Mouse (Mus musculus) MEL-GATA-1-ER (cell line): ENCODE results near the gene Snx25.
"Not testable (repeated sequence)": the region's sequence is repeated elsewhere in the genome, so short reads cannot be mapped to it uniquely, and the experiment has no call there.

ENCODE experiments used
- DNase-seq: peaks from one replicate; pipeline ENCODE4 v3.0.0-alpha.2; 2012; ENCODE audit warnings: low read depth; ENCODE audit errors: extremely low read depth

The Snx25 gene

GRCm38 (mm10) chr8:46137843-46138596, 13.9 kb downstream of the Snx25 start:
- no peak for DNase-seq

GRCm38 (mm10) chr8:46137336-46137735, 14.6 kb downstream of the Snx25 start:
- no peak for DNase-seq

DNA sequence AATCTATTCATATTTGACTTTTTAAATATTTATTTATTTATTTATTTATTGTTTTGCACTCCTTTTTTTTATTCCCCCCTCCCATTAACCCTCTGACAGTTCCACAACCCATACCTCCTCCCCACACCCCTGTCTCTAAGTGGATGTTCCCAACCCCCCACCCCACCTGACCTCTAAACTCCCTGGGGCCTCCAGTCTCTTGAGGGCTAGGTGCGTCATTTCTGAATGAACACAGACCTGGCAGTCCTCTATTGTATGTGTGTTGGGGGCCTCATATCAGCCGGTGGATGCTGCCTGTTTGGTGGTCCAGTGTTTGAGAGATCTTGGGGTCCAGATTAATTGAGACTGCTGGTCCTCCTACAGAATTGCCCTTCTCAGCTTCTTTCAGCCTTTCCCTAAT, 16.4 kb downstream of the Snx25 start:
- DNase-seq = not testable (repeated sequence)

DNA sequence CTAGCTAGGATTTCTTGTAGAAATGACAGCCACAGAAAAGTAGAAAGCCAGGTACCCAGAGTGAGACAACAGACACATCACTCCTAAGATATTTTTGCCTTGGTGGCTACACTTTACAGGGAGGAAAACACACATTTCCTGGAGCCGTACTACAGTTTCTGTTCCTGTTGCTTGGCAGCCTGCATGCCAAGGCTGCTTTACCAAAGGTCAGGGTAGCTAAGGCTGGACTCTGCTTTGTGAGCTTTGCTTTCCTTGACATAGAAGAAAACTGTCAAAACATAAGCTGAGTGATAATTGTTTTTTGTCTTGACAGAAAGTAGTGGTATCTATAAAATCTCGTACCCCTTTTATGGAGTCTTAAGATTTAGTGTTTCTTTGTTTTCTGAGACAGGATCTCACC, 21.5 kb downstream of the Snx25 start:
- DNase-seq = no peak

GRCm38 (mm10) chr8:46122498-46122897, 29.5 kb downstream of the Snx25 start:
- DNase-seq = no peak

DNA sequence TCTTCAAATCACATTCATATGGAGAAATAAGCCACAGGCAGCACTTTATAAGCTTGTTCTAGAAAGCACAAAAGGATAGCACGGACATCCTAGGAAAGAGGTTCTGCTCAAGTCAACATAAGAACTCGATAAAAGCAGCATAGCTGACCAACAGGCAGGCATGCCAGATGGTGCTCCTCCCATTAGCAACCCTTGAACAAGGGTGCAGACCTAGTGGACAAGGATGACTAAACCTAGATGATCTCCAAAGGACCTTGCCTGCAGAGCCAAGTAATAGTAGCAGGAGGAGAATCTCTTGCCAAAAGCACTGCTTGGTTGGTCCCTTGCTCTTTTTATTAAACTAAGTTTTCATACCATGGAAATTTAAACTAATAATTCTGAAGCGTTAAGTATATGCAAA, 32.8 kb downstream of the Snx25 start:
- DNase-seq = no peak

DNA sequence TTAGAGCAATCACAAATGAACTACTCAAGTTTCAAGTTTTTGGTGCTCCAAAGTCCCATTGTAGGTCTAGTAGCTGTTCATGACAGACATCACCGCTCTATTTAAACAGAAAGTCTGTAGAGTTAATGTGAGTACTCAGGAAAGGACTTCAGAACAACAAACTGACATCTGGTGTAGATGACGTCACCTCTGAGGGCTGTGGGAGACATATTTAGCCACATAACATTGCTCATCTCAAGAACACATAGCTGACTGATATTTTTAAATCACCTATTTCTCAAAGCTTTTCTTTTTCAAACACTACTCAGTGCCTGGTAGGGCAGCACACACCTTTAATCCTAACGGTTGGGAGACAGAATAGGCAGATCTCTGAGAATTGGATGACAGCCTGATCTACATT, 34.8 kb downstream of the Snx25 start:
- no peak for DNase-seq

GRCm38 (mm10) chr8:46113421-46114170, 38.4 kb downstream of the Snx25 start:
- not testable (repeated sequence) for DNase-seq

DNA sequence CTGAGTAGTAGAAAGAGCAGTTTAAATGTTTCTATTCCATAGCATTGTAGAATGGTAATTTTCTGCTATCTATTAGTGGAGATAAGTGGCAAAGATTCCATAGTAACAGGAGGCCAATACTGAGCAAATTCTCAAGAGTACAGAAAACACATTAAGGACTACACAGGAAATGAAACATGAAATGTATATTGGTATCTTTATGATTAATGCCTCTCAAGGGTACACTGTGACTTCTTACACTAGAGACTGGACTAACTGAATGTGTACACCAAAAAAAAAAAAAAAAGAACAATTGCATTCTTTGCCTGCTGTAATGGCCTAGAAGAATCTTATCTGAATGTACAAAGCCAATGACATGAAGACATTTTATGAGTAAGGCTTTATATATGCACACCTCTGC, 44.3 kb downstream of the Snx25 start:
- no peak for DNase-seq

GRCm38 (mm10) chr8:46103434-46103833, 48.5 kb downstream of the Snx25 start:
- DNase-seq = no peak

- no peak for DNase-seq
Observed at GRCm38 (mm10) chr8:46092667-46093360, 59.1 kb downstream of the Snx25 start.

- DNase-seq = no peak
Observed at GRCm38 (mm10) chr8:46083141-46083540, 68.8 kb downstream of the Snx25 start.

- no peak for DNase-seq
Observed at GRCm38 (mm10) chr8:46081030-46081429, 70.9 kb downstream of the Snx25 start.

GRCm38 (mm10) chr8:46078866-46079265, 73.1 kb downstream of the Snx25 start:
- DNase-seq = no peak

DNA sequence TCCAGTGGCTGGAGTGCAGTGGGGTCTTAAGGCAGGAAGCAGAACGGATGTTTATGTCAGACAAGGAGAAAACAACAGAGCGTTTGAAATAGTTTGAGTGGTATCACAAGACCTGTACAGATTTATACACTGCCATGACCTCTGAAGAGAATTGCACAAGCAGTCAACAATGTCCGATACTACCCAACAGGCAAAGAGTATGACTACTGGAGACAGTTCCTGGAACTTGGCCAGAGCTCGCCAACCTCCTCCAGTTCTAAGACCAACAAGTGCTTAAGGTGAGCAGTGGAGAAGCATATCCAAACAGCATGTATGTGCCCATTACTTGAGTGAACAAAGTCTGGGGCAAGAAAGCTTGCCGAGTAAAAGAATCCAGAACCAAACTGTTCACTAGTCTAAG, 76.7 kb downstream of the Snx25 start:
- DNase-seq = no peak

- no peak for DNase-seq
Observed at GRCm38 (mm10) chr8:46073540-46074140, 78.3 kb downstream of the Snx25 start.

- no peak for DNase-seq
Observed at GRCm38 (mm10) chr8:46072798-46073197, 79.2 kb downstream of the Snx25 start.

- no peak for DNase-seq
Observed at GRCm38 (mm10) chr8:46040260-46040659, 111.7 kb downstream of the Snx25 start.

DNA sequence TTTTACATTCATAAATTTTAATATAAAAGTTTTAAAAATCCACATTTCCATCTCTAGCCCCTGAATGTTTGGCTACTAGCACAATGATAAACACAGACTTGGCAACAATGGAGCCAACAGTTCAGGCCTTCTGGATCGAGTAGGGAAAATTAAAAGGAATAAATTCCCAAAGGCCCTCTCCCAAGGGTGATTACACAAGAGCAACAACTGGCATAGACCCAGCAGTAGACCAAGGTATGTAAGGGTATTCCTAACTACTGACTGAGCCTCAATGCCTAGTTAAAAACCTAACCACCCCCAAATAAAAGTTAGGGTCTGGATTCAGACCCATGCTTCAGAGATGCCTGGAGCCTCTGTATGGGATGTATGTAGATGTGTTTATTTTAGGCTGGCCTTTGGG, 112.3 kb downstream of the Snx25 start:
- no peak for DNase-seq

DNA sequence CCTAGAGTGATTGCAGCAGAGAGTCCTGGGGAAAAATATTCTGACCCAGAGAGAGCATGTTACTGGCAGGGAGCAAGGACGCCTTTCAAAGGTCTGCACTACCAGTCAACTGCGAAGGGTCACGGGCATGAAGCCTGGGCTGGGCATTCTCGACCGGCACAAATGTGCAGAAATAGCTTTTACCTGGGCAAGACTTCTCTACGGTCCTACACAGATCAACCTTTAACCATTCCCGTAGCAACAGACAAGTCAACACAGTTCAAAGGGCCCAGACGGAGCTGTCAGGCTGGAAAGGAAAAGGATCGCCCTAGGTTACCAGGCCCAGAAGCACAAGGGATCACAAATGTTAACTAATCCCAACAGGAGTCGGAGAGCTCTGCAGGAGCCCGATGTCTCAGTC, 115.7 kb downstream of the Snx25 start:
- no peak for DNase-seq

- DNase-seq = no peak
Observed at GRCm38 (mm10) chr8:46024392-46024791, 127.6 kb downstream of the Snx25 start.

DNA sequence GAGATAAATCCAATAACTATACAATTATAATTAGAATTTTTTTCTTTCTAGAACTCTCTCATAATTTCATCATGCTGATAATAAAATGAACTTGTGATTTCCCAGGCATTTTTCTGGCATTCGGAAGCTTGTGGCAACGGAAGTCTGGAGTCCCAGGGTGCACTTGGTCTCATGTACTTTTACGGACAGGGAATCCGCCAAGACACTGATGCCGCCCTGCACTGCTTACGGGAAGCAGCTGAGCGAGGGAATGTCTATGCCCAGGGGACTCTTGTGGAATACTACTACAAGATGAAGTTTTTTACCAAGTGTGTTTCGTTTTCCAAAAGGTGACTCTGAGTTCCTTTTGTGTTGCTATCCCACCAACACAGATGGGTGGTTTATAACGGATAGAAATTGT, 129.2 kb downstream of the Snx25 start:
- DNase-seq = no peak
